Mouse (Mus musculus) stomach, adult 2 months (tissue): ENCODE results near the gene Tcf20. TPM values are rescaled to one million over a fixed set of nuclear protein-coding genes. Genes with fewer than 3 reads are reported as not detected.

Experiments used
- polyA plus RNA-seq: library from polyadenylated mRNA; depleted of rRNA; stranded (reverse); fragments of >200 nt; gene quantifications from 2 replicates; pipeline ENCODE4 v1.2.3, GENCODE M21; 2012; rRNA removed

Tcf20 gene
- polyA plus RNA-seq: 5.6 and 6.2 TPM in 2 replicates

DNA sequence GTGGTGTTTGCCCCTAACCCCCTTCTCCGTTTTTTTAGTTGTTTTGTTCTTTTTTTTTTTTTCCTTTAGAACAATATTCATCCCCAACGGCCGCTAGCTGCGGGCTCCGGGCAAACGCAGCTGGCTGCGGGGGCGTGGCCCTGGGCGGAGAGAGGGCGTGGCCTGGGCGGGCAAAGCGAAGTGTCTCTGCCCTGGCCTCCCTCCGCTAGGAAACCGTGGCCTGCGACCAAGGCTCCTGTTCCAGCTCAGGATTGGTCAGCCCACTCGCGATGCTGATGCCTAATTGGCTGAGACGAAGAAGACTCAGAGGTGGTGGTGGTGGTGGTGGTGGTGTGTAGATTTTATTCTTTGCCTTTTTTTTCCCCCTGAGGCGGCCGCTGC lies at the start of gene Tcf20:
Tcf20 (minus strand) TSS at position 141 of the 381 bp plus-strand sequence.

DNA sequence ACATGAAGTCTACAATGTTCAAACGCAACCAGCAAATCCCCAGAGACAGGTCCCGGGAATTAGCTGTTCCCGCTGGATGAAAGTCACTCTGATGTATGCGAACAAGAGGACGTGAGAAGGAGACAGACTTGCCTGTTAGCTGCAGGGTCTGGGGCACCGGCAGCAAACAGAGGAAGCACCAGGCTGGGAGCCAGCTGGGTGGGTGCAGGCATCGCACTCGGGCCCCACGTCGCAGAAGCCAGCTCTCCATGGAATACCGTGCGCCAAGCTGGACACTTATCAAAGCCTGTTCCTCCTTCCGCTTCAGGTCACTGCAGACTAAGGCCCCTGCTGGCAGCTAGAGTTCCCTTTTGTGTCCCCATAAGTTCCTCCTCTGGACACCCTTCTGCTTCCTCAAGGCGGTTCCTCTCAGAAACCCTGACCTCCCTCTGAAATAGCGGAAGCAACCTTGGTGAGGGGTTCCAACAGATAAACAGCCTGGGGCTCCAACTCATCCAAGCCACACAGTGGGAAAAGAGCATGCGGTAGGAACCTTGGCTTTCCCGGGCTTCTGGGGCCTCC lies 45.4 kb upstream of the Tcf20 start, which contains the start of gene Nfam1:
Nfam1 (minus strand) TSS at position 326 of the 561 bp plus-strand sequence.

DNA sequence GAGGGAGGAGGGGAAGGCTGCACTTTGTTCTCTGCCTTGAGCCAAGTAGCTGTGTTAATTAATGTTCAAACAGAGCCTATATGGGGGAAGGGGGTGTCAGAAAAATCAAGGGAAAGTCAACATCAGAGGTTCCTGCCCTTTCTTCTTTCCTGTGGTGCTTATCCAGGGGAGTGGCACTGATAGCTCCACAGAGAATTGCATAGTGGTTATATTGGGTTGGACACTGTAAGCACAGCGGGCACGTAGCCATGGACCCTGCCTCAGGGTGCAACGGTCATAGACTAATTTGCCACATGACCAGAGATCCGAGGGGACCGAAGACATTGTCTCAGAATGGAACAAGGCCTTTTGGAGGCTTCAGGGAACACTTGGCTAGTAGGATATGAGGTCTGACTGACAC lies 193.4 kb downstream of the Tcf20 start, which contains the start of gene Cyp2d26:
Cyp2d26 (minus strand) TSS at position 18 of the 400 bp plus-strand sequence.

DNA sequence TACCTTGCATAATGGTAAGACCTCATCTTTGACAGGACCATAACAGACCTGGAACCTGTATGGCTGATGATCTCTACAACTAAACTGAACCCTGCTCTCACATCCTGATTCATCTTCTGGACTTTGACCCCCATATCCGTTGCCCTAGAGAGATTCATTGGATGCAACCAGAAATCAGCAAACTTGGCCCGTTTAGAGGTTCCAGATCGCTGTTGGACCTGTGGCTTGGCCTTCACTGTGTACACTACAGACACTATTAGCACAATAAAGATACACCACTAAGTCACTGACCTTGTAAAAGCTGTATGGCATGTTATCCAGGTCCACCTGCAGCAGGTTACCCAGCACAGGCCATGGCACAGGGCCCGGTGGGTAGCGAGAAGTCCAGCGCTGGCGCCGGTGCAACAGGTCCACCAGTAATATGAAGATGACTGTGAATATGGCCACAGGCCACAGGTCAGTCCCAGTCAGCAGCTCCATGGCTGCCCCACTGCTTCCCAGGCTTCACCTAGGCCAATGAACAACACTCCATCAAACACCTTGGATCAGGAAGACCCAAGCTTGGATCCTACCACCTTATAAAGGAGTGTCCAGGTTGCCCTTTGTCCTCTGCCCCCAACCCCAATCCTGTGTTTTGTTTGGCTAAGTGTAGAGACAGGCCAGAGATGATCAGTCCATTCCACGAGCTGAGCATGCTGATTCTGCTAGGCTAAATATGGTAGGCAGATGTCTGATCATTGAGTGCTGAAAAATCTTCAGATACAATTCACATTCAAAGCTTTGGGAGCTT lies 223.8 kb downstream of the Tcf20 start, which contains the start of gene Cyp2d40:
Cyp2d40 (minus strand) TSS at position 553 of the 790 bp plus-strand sequence.

Other genes with a start within 250 kb of the Tcf20 start
- not detected in 2 replicates for gene Cyp2d40, start 223.7 kb downstream of the Tcf20 start, polyA plus RNA-seq
- 2.2 and 2.8 TPM in 2 replicates for gene Cyp2d26, start 193.6 kb downstream of the Tcf20 start, polyA plus RNA-seq
- 1.5 and 1.6 TPM in 2 replicates for gene Nfam1, start 45.4 kb upstream of the Tcf20 start, polyA plus RNA-seq
- 35.8 and 38.2 TPM in 2 replicates for gene Serhl, start 101.6 kb upstream of the Tcf20 start, polyA plus RNA-seq
- 65.9 and 68.4 TPM in 2 replicates for gene Rrp7a, start 134.9 kb upstream of the Tcf20 start, polyA plus RNA-seq
- gene Poldip3, start 161.5 kb upstream of the Tcf20 start, polyA plus RNA-seq: 18.0 and 18.1 TPM in 2 replicates
- gene Cyb5r3, start 184.7 kb upstream of the Tcf20 start, polyA plus RNA-seq: 130 and 148 TPM in 2 replicates